20 mouse cellular contexts compared by ENCODE assay signal in the genomic region with DNA sequence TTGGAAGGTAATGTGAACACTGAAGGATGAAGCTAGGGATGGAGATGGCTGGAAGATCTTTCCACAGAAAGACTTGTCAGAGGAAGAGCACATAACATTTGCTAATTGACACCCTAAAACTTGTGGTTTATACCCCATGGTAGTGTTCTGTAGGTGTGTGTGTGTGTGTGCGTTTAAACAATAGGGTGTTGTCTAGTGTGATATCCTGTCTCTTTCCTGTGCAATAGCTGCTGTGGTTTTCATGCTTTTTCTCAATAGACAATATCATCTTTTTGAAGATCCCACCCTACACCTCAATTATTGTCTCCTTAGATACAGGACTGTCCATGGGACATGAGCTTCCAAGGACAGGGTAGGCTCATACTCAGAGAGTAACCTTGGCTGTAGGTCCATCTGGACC.
DNase-seq lines count a peak whose midpoint lies in the region; ATAC-seq lines count a peak whose summit lies in the region.
"Had no signal": no experiment of that assay in that cellular context is flagged by ENCODE, and none has a peak within 500 bp of the region (broad histone marks: within the 10 kb centered on the region; RNA-seq: fewer than 3 reads in every experiment).

No protein-coding gene starts in this region.

- WGBS in hindbrain, embryonic 11.5 days, result 96% methylated on average over 1 of the region's 1 CpGs

- no peaks in the 10 kb centered on the region for H3K36me3 ChIP-seq in hindbrain, embryonic 11.5 days (ENCODE audit: control insufficient read depth, insufficient read depth, low read length)
- H3K36me3 ChIP-seq: embryonic facial prominence, embryonic 12.5 days; forebrain, embryonic 15.5 days; heart, embryonic 13.5 days; hindbrain, embryonic 13.5 days had no signal

- peak; percentile 84 for ATAC-seq in CD4-positive, CD25-positive, alpha-beta regulatory T cell, adult 4 months
- ATAC-seq in hindbrain, embryonic 11.5 days (ENCODE audit: low FRiP score), result no peak
- ATAC-seq: forebrain, embryonic 15.5 days; hindbrain, postnatal 0 days; Patski had no signal

- H3K27me3 ChIP-seq in hindbrain, embryonic 11.5 days (ENCODE audit: control insufficient read depth, insufficient read depth, low read length), result no peaks in the 10 kb centered on the region
- H3K27me3 ChIP-seq: CH12.LX; embryonic facial prominence, embryonic 12.5 days; forebrain, embryonic 15.5 days; heart, embryonic 13.5 days; hindbrain, embryonic 13.5 days; Patski had no signal

- H3K9me3 ChIP-seq in hindbrain, embryonic 11.5 days (ENCODE audit: control insufficient read depth, low read length), result no peaks in the 10 kb centered on the region
- H3K9me3 ChIP-seq: embryonic facial prominence, embryonic 12.5 days; forebrain, embryonic 15.5 days; heart, embryonic 13.5 days; hindbrain, embryonic 13.5 days had no signal

- peak; percentile 77 for DNase-seq in induced T-regulatory cell, adult 2 months (ENCODE audit: low read depth)
- peak; percentile 71 for DNase-seq in naive thymus-derived CD4-positive, alpha-beta T cell, adult 2 months (ENCODE audit: low read depth)
- no peak for DNase-seq in lung, postnatal 14 days
- no peak for DNase-seq in embryo, embryonic 10 days (ENCODE audit: low spot score)
- DNase-seq in hindbrain, embryonic 11.5 days (ENCODE audit: low spot score), result no peak
- DNase-seq: adrenal gland, adult 8-10 months; adrenal gland, postnatal 36 days; cerebellum, adult 2 months; cerebellum, postnatal 14 days; gastrocnemius, postnatal 36 days; heart, adult 11 months; heart, postnatal 36 days had no signal

- H3K27ac ChIP-seq in hindbrain, embryonic 11.5 days (ENCODE audit: low read depth, low read length), result no peak overlapping the region
- H3K27ac ChIP-seq: embryonic facial prominence, embryonic 12.5 days; forebrain, embryonic 15.5 days; heart, embryonic 13.5 days; hindbrain, embryonic 13.5 days; hindbrain, postnatal 0 days had no signal

- H3K4me3 ChIP-seq in hindbrain, embryonic 11.5 days (ENCODE audit: low read depth, low read length), result no peak overlapping the region
- H3K4me3 ChIP-seq: embryonic facial prominence, embryonic 12.5 days; forebrain, embryonic 15.5 days; heart, embryonic 13.5 days; hindbrain, embryonic 13.5 days had no signal

- H3K9ac ChIP-seq in hindbrain, embryonic 11.5 days (ENCODE audit: low read depth, low read length), result no peak overlapping the region
- H3K9ac ChIP-seq: embryonic facial prominence, embryonic 12.5 days; forebrain, embryonic 15.5 days; heart, embryonic 13.5 days; hindbrain, embryonic 13.5 days had no signal

- H3K4me2 ChIP-seq in hindbrain, embryonic 11.5 days (replicated peaks; ENCODE audit: low read depth, low read length), result no peak overlapping the region
- H3K4me2 ChIP-seq: embryonic facial prominence, embryonic 12.5 days; forebrain, embryonic 15.5 days; heart, embryonic 13.5 days; hindbrain, embryonic 13.5 days had no signal

- H3K4me1 ChIP-seq in hindbrain, embryonic 11.5 days (replicated peaks; ENCODE audit: control insufficient read depth, insufficient read depth, low read length), result no peaks in the 10 kb centered on the region
- H3K4me1 ChIP-seq: embryonic facial prominence, embryonic 12.5 days; forebrain, embryonic 15.5 days; heart, embryonic 13.5 days; hindbrain, embryonic 13.5 days had no signal

Comparison
In these comparisons a context has a peak if more than half of its experiments do, and no peak if none do; other contexts are left out.
1. DNase-seq: peak in induced T-regulatory cell, adult 2 months (single experiment) and naive thymus-derived CD4-positive, alpha-beta T cell, adult 2 months (single experiment); none in lung, postnatal 14 days (single experiment), embryo, embryonic 10 days (single experiment) and hindbrain, embryonic 11.5 days (single experiment).